Mouse (Mus musculus) liver, embryonic 14.5 days (tissue): ENCODE data around the gene Wnt6. TPM values are rescaled to one million over a fixed set of nuclear protein-coding genes. Genes with fewer than 3 reads are reported as not detected.

Source experiments
- ATAC-seq: fragments of 200-750 bp; cut with Nextera tagmentation; 2 replicates; pipeline ENCODE4 v1.8.0; 2017; ENCODE audit warnings: moderate number of reproducible peaks, mild to moderate bottlenecking, moderate library complexity; ENCODE audit not compliant: insufficient read depth
- DNase-seq, 3 experiments: peaks; one replicate each; pipeline ENCODE4 v3.0.0-alpha.2; 2012 to 2013; ENCODE audit warnings: low read depth in 3 of 3, low spot score in 3 of 3
- H3K27ac ChIP-seq: fragments of 300-500 bp; sonication (generic); 2 replicates; pipeline ENCODE4 v1.5.1; 2014; ENCODE audit warnings: moderate library complexity, mild to moderate bottlenecking, control low read depth, inconsistent platforms
- H3K27me3 ChIP-seq: fragments of 300-500 bp; sonication (generic); 2 replicates; pipeline ENCODE4 v1.6.1; 2014; ENCODE audit warnings: mild to moderate bottlenecking, low read length, moderate library complexity; ENCODE audit not compliant: control insufficient read depth, insufficient read depth
- H3K36me3 ChIP-seq: fragments of 300-500 bp; sonication (generic); replicated peaks from 2 replicates; pipeline ENCODE4 v1.6.1; 2014; ENCODE audit warnings: low read depth; ENCODE audit not compliant: control insufficient read depth, insufficient read depth
- H3K4me1 ChIP-seq, 2 experiments: fragments of 200-500 bp in 1 of 2; fragments of 300-500 bp in 1 of 2; sonication (generic) in 1 of 2; replicated peaks; 2 replicates each; pipeline ENCODE4 v1.6.1; 2012 to 2014; ENCODE audit warnings: antibody characterized with exemption in 1 of 2, inconsistent platforms in 1 of 2, low read length in 1 of 2; ENCODE audit not compliant: control insufficient read depth in 2 of 2, insufficient read depth in 2 of 2
- H3K4me2 ChIP-seq: fragments of 300-500 bp; sonication (generic); 2 replicates; pipeline ENCODE4 v1.6.1; 2014; ENCODE audit warnings: low read depth, mild to moderate bottlenecking, control low read depth, moderate library complexity
- H3K4me3 ChIP-seq, 2 experiments: fragments of 200-500 bp in 1 of 2; fragments of 300-500 bp in 1 of 2; sonication (generic) in 1 of 2; 2 replicates each; pipeline ENCODE4 v1.5.1; 2012 to 2014; ENCODE audit warnings: low read depth in 2 of 2, low read length in 2 of 2, mild to moderate bottlenecking in 2 of 2, control low read depth in 1 of 2, inconsistent platforms in 1 of 2, moderate library complexity in 1 of 2; ENCODE audit not compliant: insufficient read depth in 1 of 2
- H3K9ac ChIP-seq: fragments of 300-500 bp; sonication (generic); replicated peaks from 2 replicates; pipeline ENCODE4 v1.6.1; 2014; ENCODE audit warnings: mild to moderate bottlenecking, control low read depth, moderate library complexity
- H3K9me3 ChIP-seq: fragments of 300-500 bp; sonication (generic); 2 replicates; pipeline ENCODE4 v1.6.1; 2016; ENCODE audit warnings: low read length, mixed read lengths; ENCODE audit not compliant: control insufficient read depth
- CTCF ChIP-seq: IDR thresholded peaks from 2 replicates; pipeline ENCODE4 v1.5.1; 2016; ENCODE audit warnings: antibody characterized with exemption, low read depth, control low read depth
- EP300 ChIP-seq: IDR thresholded peaks from 2 replicates; pipeline ENCODE4 v1.6.1; 2016; ENCODE audit warnings: antibody characterized with exemption, low read depth
- WGBS: fragments of 180-500 bp; shearing (Covaris S2); extraction: QIAGEN DNeasy Blood & Tissue Kit; methylation state at CpG from one replicate; pipeline ENCODE4 v1.1.7; 2014; ENCODE audit not compliant: insufficient replicate concordance; 5-methylcytosine and 5-hydroxymethylcytosine counted together
- polyA plus RNA-seq, 2 experiments: library from polyadenylated mRNA; depleted of rRNA in 1 of 2; stranded (reverse) in 1 of 2; unstranded in 1 of 2; fragments of >200 nt; fragmentation: Nextera tagmentation in 1 of 2; extraction: Ambion mirVana in 1 of 2; gene quantifications; 2 replicates each; pipeline versions ENCODE4 v1.2.1 to v1.2.3; 2012 to 2014

Gene Wnt6
- polyA plus RNA-seq, 2 experiments: 0.06 to 0.10 TPM

DNA sequence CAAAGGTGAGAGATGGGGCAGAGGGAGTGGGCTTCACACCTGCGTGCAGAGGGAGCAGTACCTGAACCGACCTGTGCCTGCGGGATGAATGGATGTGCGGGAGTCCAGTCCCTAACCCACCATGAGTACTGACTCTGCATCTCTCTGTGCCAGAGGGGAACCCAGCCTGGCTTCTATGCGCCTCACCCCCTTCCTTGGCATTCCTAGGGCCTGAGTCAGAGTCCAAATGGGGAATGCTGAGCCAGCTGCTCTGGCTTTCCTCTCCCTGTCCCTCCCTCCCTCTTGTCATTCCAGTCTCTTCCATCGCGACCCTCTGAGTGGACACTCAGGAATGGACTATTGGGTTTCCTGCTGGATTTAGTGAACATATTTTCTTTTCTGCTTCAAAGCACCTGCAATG is 22.4 kb upstream of the Wnt6 start:
- ATAC-seq (no peak), DNase-seq (no peak)
- Histone ChIP-seq H3K4me3 (no peak overlapping the region), H3K27me3 (no peaks in the 10 kb centered on the region; the same call in 1 of the 2 replicates), H3K36me3 (no peaks in the 10 kb centered on the region), H3K4me2 (no peak overlapping the region), H3K9me3 (no peaks in the 10 kb centered on the region), H3K9ac (no peak overlapping the region), H3K4me1 (no peaks in the 10 kb centered on the region), H3K27ac (no peak overlapping the region)
- 59% methylated on average over 7 of the region's 7 CpGs for WGBS
- TF ChIP-seq CTCF (no peak), EP300 (no peak)

DNA sequence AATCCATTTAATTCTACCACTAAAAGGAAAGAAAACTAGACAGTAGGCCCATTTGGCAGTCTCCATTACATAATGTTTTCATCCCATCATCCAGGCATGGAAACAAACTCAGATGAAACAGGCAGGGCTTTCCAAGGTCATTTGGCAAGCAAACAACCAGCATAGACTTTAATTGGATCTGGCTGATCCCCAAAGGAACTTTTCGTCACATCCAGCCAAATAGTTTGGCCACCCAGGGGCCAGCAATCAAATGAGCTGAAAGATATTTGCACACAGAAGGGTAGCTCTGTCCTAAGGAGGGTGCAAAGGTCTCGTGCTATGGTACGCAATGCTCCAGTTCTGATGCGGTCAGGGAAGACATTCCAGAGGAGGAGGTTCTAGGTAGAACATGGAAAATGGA is 21.0 kb upstream of the Wnt6 start:
- TF ChIP-seq CTCF: no peak
- no peak for TF ChIP-seq EP300
- H3K4me1 ChIP-seq: no peaks in the 10 kb centered on the region
- no peak overlapping the region for H3K4me2 ChIP-seq
- DNase-seq (no peak), ATAC-seq (no peak)
- H3K27ac ChIP-seq: no peak overlapping the region
- H3K4me3 ChIP-seq: no peak overlapping the region
- WGBS: 55% methylated on average over 4 of the region's 4 CpGs
- no peaks in the 10 kb centered on the region; the same call in 1 of the 2 replicates for H3K27me3 ChIP-seq
- no peaks in the 10 kb centered on the region for H3K9me3 ChIP-seq
- H3K9ac ChIP-seq: no peak overlapping the region
- no peaks in the 10 kb centered on the region for H3K36me3 ChIP-seq

DNA sequence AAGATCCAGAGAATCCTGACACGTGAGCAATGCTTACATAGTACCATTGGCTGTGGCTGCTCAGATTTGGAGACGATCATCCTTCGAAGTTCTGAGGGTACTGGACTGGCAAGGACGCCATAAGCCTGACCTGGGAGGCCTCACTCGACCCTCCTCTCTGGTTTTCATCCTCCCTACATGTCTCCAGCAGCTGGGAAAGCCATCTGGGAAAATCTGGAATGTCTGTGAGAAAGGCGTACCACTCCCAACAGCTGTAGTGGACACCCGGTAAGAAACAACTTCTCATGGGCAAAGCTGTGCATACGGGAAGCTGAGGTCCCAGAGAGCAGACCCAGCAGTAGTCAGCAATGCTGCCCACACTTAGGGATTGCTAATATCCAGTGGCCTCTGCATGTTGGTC is 19.5 kb upstream of the Wnt6 start:
- no peak overlapping the region for H3K27ac ChIP-seq
- no peaks in the 10 kb centered on the region for H3K4me1 ChIP-seq
- H3K36me3 ChIP-seq: no peaks in the 10 kb centered on the region
- WGBS: 72% methylated on average over 8 of the region's 8 CpGs
- no peaks in the 10 kb centered on the region; the same call in 1 of the 2 replicates for H3K27me3 ChIP-seq
- H3K4me3 ChIP-seq: no peak overlapping the region
- H3K9me3 ChIP-seq: no peaks in the 10 kb centered on the region
- no peak overlapping the region for H3K4me2 ChIP-seq
- TF ChIP-seq EP300: no peak
- TF ChIP-seq CTCF: no peak
- ATAC-seq: no peak
- no peak for DNase-seq
- no peak overlapping the region for H3K9ac ChIP-seq

DNA sequence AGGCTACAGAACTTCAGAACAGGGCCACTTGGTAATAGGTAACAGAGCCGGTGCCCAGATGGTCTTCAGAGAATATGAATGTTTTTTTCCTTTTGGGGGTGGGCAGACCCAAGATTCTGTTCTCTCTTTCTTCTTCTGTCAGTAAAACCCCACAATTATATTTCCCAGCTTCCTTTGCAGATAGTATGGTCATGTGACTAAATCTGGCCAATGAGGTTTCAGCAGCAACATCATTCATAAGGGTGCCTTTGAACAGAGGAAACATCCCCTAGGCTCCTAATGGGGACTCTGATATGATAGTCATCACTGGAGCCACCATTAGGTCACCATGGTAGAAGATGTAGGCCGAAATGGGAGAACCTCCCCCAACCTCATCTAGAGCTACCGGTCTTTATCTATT is 18.9 kb upstream of the Wnt6 start:
- Histone ChIP-seq H3K9me3 (no peaks in the 10 kb centered on the region), H3K4me2 (no peak overlapping the region), H3K27me3 (no peaks in the 10 kb centered on the region; the same call in 1 of the 2 replicates), H3K36me3 (no peaks in the 10 kb centered on the region), H3K27ac (no peak overlapping the region), H3K9ac (no peak overlapping the region), H3K4me3 (no peak overlapping the region), H3K4me1 (no peaks in the 10 kb centered on the region)
- TF ChIP-seq CTCF: no peak
- TF ChIP-seq EP300: no peak
- no peak for ATAC-seq
- WGBS: 74% methylated on average over 3 of the region's 3 CpGs
- DNase-seq: no peak

DNA sequence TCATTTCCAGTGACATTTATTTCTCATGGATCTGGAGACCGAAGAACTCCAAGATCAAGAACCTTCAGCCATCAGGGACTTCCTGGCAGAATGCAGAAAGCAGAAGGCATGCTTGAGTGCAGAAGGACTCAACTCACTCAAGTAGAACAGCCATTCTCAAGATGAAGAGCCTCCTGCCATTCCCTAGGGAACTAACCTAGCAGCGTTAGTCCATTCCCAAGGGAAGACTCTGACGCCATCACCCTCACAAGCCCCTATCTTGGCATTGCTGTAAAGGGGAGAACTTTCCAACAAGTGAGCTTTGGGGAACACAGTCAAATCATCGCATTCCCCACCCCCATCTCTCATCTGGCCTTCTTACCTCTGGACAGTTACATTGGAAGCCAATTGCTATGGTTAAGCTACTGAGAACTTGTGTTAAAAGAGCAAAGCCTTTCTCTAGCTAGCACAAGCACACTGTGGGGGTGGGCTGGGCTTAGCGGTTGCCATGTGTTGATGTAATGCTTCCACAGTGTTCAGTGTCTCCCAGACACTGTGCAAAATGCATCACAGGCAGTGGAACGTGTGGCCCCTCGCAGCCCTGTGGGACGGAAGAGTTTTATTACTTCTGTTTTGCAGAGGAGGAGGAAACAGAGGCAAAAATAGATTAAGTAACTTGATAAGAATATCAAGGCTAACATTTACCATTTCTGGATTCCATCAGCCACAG is 18.3 kb upstream of the Wnt6 start:
- no peak overlapping the region for H3K27ac ChIP-seq
- H3K4me1 ChIP-seq: no peaks in the 10 kb centered on the region
- no peaks in the 10 kb centered on the region for H3K36me3 ChIP-seq
- 62% methylated on average over 8 of the region's 8 CpGs for WGBS
- H3K9me3 ChIP-seq: no peaks in the 10 kb centered on the region
- ATAC-seq (no peak), DNase-seq (no peak)
- no peak overlapping the region for H3K4me3 ChIP-seq
- no peaks in the 10 kb centered on the region for H3K27me3 ChIP-seq
- TF ChIP-seq CTCF (no peak), EP300 (no peak)
- H3K4me2 ChIP-seq: no peak overlapping the region
- H3K9ac ChIP-seq: no peak overlapping the region
